Mouse (Mus musculus) bone marrow, adult 2 months (tissue): ENCODE measurements around the gene Gm21860.
"Not testable (repeated sequence)": the region's sequence is repeated elsewhere in the genome, so short reads cannot be mapped to it uniquely, and the experiment has no call there.

Experiments used
- CTCF ChIP-seq: fragments of 200-500 bp; IDR thresholded peaks from 2 replicates; pipeline ENCODE4 v1.5.1; 2011; ENCODE audit warnings: low read length, control low read depth; ENCODE audit not compliant: control insufficient read depth, insufficient read depth
- POLR2A ChIP-seq: fragments of 200-500 bp; IDR thresholded peaks from 2 replicates; pipeline ENCODE4 v1.6.1; 2011; ENCODE audit warnings: low read depth, mild to moderate bottlenecking, control low read depth, low read length, borderline replicate concordance; ENCODE audit not compliant: control insufficient read depth

DNA sequence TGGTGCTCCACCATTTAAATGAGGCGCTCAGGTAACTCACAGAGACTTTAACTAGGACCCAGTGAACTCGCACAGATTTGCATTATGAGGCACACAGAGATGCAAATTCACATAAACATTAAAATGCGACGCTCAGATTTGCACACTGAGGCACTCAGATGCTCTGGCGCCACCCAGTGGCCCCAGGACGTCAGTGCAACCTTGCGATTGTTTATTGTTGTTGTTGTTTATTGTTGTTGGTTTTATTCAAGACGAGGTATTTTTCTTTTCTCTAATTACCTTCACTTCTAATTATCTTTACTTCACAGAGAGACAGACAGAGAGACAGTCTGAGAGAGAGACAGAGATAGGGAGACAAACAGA, 20.3 kb downstream of the Gm21860 start:
- not testable (repeated sequence) for TF ChIP-seq CTCF, POLR2A
